Mouse (Mus musculus) embryonic facial prominence, embryonic 11.5 days (tissue): Measurements from ENCODE around the gene Slc13a3. TPM values are rescaled to one million over a fixed set of nuclear protein-coding genes. Genes with fewer than 3 reads are reported as not detected.

ENCODE experiments used
- ATAC-seq: fragments of 200-750 bp; cut with Nextera tagmentation; replicated peaks from 2 replicates; pipeline ENCODE4 v1.8.0; 2017; ENCODE audit warnings: low read depth; ENCODE audit not compliant: insufficient number of reproducible peaks, low FRiP score, low TSS enrichment
- DNase-seq: peaks from one replicate; pipeline ENCODE4 v3.0.0-alpha.2; 2015; ENCODE audit warnings: low spot score
- H3K27ac ChIP-seq: fragments of 300-500 bp; sonication (generic); replicated peaks from 2 replicates; pipeline ENCODE4 v1.5.1; 2014; ENCODE audit warnings: mild to moderate bottlenecking, low read depth, low read length, control low read depth
- H3K27me3 ChIP-seq: fragments of 300-500 bp; sonication (generic); 2 replicates; pipeline ENCODE4 v1.6.1; 2014; ENCODE audit warnings: mild to moderate bottlenecking, low read length, moderate library complexity, mixed read lengths; ENCODE audit not compliant: control insufficient read depth, insufficient read depth
- H3K36me3 ChIP-seq: fragments of 300-500 bp; sonication (generic); replicated peaks from 2 replicates; pipeline ENCODE4 v1.6.1; 2014; ENCODE audit warnings: low read depth, mild to moderate bottlenecking, low read length, moderate library complexity, mixed read lengths; ENCODE audit not compliant: control insufficient read depth, insufficient read depth
- H3K4me1 ChIP-seq: fragments of 300-500 bp; sonication (generic); 2 replicates; pipeline ENCODE4 v1.6.1; 2014; ENCODE audit warnings: low read length, mixed read lengths; ENCODE audit not compliant: control insufficient read depth, insufficient read depth
- H3K4me2 ChIP-seq: fragments of 300-500 bp; sonication (generic); 2 replicates; pipeline ENCODE4 v1.6.1; 2014; ENCODE audit warnings: low read depth, mild to moderate bottlenecking, control low read depth, low read length, moderate library complexity
- H3K4me3 ChIP-seq: fragments of 300-500 bp; sonication (generic); 2 replicates; pipeline ENCODE4 v1.5.1; 2014; ENCODE audit warnings: low read depth, low read length, control low read depth
- H3K9ac ChIP-seq: fragments of 300-500 bp; sonication (generic); replicated peaks from 2 replicates; pipeline ENCODE4 v1.6.1; 2014; ENCODE audit warnings: mild to moderate bottlenecking, control low read depth, low read length
- H3K9me3 ChIP-seq: fragments of 300-500 bp; sonication (generic); replicated peaks from 2 replicates; pipeline ENCODE4 v1.6.1; 2016; ENCODE audit warnings: mild to moderate bottlenecking, low read length, inconsistent platforms, mixed read lengths; ENCODE audit not compliant: control insufficient read depth
- WGBS: fragments of 180-500 bp; shearing (Covaris S2); extraction: QIAGEN DNeasy Blood & Tissue Kit; methylation state at CpG from one replicate; pipeline ENCODE4 v1.1.7; 2014; 5-methylcytosine and 5-hydroxymethylcytosine counted together
- polyA plus RNA-seq: library from polyadenylated mRNA; unstranded; fragments of >200 nt; fragmentation: Nextera tagmentation; extraction: Ambion mirVana; gene quantifications from 2 replicates; pipeline ENCODE4 v1.2.1, GENCODE M21; 2014

Gene Slc13a3
- polyA plus RNA-seq, 1 experiment from 2014 or later: 0.27 TPM

DNA sequence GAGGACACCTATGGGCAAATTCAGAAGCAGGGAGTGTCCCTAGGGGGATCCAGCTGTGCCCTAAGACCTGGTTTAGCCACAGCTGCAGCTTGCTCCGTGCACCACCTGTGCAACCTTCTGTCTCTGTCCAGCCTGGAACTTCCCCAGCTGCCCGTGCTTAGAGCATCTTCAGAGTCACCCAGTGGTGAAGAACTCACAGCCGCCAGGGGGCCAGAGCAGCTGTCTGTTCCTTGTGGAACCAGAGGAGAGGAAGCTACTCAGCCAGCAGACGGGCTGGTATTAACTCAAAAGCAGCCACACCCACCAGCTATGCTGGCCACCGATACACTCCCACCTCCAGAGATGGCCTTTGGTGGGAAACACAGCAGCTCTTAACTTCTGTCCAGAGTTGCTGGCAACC is 2.9 kb downstream of the Slc13a3 start:
- no peak overlapping the region for H3K27ac ChIP-seq
- WGBS: 36% methylated on average over 5 of the region's 5 CpGs
- ATAC-seq (no peak), DNase-seq (peak; percentile 27)
- no peak overlapping the region for H3K4me3 ChIP-seq
- H3K27me3 ChIP-seq: peaks cover 10% of the 10 kb centered on the region
- no peaks in the 10 kb centered on the region for H3K4me1 ChIP-seq
- no peaks in the 10 kb centered on the region for H3K36me3 ChIP-seq
- H3K9ac ChIP-seq: no peak overlapping the region
- H3K9me3 ChIP-seq: no peaks in the 10 kb centered on the region
- no peak overlapping the region for H3K4me2 ChIP-seq

DNA sequence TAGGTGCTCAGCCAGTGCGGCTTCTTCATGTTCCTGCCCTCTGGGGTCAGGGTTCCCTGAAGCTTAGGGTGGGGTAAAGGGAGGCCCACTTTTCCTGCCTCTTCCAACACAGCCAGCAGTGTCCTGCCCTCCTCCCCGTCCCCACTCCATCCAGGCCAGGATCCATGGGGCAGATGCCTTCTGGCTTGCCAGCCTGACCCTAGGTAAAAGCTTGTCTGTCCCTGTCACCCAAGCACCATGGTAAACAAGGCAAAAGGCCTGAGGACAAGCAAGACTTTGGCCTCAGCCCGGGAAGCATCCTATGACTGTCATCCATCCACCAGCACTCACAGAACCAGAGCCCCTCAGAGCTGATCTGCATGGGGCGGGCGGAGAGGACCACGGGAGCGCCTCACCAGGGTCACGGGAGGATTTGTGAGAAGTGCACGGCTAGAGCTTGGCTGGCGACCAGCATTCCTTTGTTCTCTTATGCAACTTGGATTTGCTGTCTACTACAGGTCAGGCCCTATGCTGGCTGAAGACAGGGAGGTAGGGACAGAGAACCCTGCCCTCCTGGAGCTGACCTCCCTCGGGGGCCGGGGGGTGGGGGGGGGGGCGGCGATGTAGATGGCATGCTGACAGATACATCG is 5.1 kb downstream of the Slc13a3 start:
- no peak overlapping the region for H3K9ac ChIP-seq
- H3K4me3 ChIP-seq: no peak overlapping the region
- H3K36me3 ChIP-seq: no peaks in the 10 kb centered on the region
- no peak; the same call in 1 of the 2 replicates for ATAC-seq
- H3K4me2 ChIP-seq: no peak overlapping the region
- no peak for DNase-seq
- no peaks in the 10 kb centered on the region for H3K9me3 ChIP-seq
- H3K27ac ChIP-seq: no peak overlapping the region
- no peaks in the 10 kb centered on the region for H3K4me1 ChIP-seq
- 55% methylated on average over 15 of the region's 15 CpGs for WGBS
- 0 out of 2 replicates have a peak, but pooled peaks cover 5% of the 10 kb centered on the region for H3K27me3 ChIP-seq

DNA sequence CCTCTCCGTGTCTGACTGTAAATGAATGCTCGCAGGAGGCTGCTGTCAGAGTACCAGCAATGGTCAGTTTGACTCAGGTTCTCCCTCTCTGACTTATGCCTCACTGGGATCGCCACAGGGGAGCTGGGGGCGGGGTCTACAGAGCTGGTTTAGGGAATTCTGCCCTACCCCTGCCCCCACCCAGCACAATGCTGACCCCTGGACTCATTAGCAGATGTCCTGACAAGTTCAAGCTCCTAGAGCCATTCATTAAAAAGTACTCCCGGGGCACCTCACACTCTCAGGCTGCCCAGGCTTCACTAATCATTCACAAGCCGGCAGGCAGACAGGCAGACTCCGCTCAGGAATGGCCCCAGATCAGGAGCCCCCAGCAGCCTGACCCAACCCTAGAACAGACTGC is 13.4 kb downstream of the Slc13a3 start:
- H3K4me2 ChIP-seq: no peak overlapping the region
- H3K4me1 ChIP-seq: no peaks in the 10 kb centered on the region
- no peaks in the 10 kb centered on the region for H3K27me3 ChIP-seq
- peak; percentile 2 for DNase-seq
- H3K27ac ChIP-seq: no peak overlapping the region
- 0 out of 2 replicates have a peak, but pooled peaks have one; percentile 29 for ATAC-seq
- H3K9me3 ChIP-seq: no peaks in the 10 kb centered on the region
- H3K4me3 ChIP-seq: no peak overlapping the region
- 14% methylated on average over 7 of the region's 7 CpGs for WGBS
- H3K9ac ChIP-seq: no peak overlapping the region
- no peaks in the 10 kb centered on the region for H3K36me3 ChIP-seq

DNA sequence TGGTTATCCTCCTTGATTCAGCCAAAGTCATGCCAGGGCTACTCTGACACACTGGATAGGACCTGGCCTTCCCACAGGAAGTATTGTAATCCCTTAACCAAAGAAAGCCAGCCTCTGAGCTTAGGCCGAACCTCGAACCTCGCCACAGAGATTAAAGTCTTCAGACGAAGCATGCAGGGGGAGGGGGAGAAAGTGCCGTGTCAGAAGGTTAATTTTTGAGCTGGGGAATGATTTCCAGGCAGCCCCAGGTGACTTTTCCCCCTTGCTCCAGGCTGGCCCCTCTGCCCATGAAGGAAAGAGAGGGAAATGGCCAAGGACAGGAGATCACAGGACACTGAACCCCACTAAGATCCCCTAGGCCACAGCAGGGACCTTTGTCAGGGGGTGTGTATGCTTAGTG is 14.8 kb downstream of the Slc13a3 start:
- no peaks in the 10 kb centered on the region for H3K36me3 ChIP-seq
- no peaks in the 10 kb centered on the region for H3K4me1 ChIP-seq
- H3K4me2 ChIP-seq: no peak overlapping the region
- no peak overlapping the region for H3K4me3 ChIP-seq
- DNase-seq (no peak), ATAC-seq (no peak)
- no peak overlapping the region for H3K27ac ChIP-seq
- no peak overlapping the region for H3K9ac ChIP-seq
- H3K9me3 ChIP-seq: no peaks in the 10 kb centered on the region
- WGBS: 46% methylated on average over 5 of the region's 5 CpGs
- H3K27me3 ChIP-seq: no peaks in the 10 kb centered on the region

DNA sequence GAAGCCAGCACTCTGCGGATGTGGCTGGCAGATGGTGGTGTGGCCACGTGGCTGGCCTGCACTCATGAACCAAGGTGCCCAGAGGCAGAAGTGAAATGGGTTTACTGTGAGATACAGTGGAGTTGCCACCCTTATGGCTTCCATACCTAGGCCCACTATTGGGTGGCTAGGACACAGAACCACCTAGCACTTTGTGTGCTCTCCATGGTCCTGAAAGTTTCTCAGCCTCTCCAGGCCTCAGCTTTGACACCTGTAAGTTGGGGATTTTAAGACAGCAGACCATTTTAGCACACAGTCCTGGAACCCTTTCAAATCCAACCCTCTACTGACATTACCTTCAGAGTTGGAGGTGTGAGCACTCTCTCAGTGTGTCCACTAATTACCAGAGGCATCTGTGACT is 16.3 kb downstream of the Slc13a3 start:
- Histone ChIP-seq H3K4me3 (no peak overlapping the region), H3K4me1 (no peaks in the 10 kb centered on the region), H3K27ac (no peak overlapping the region), H3K9me3 (no peaks in the 10 kb centered on the region), H3K36me3 (no peaks in the 10 kb centered on the region), H3K27me3 (no peaks in the 10 kb centered on the region), H3K9ac (no peak overlapping the region), H3K4me2 (no peak overlapping the region)
- ATAC-seq: no peak
- peak; percentile 75 for DNase-seq
- WGBS: 56% methylated on average over 2 of the region's 2 CpGs

DNA sequence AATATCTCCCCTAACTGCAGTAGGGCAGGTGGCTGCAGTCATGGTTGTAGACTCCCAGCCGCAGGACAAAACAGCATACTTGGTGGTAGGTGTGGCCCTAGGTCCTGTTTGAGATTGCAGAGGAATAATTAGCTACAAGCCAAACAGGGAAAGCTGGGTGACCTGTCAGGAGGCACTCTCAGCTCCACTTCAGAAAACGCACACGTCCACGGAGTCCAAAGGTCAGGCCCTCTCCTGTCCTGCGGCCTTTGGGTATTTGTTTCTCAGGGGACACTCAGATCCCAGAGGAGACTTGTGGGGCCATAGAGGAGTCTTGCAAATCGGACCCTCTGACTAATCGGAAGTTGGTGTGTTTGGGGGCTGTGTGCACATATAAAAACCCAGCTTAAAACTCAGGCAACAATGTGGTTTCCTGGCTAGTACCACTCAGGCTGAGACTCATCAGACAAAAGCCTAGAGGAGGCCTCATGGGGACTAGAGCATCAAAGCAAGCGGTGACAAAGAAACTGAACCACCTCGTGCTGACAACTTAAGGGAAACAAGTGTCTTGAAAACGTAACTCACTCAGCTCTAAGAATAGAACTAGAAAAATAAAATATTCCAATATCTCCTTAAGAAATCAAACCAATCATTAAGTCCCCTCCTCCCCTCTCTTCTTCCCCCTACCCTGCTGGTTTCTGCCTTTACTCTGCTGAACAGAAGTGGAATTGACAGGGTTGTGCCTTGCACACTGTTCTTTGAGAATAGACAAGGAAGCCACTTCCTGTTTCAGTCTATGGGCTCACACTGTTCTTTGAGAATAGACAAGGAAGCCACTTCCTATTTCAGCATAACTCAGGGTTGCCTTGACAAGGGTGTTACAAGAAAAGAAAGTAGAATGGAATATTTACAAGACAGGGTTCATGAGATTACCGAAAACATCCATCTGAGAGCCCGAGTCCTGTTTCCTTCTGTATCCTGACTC is 20.0 kb downstream of the Slc13a3 start:
- 79% methylated on average over 12 of the region's 12 CpGs for WGBS
- Histone ChIP-seq H3K36me3 (no peaks in the 10 kb centered on the region), H3K27ac (no peak overlapping the region), H3K4me3 (no peak overlapping the region), H3K27me3 (no peaks in the 10 kb centered on the region), H3K4me2 (no peak overlapping the region), H3K9ac (no peak overlapping the region), H3K4me1 (no peaks in the 10 kb centered on the region), H3K9me3 (no peaks in the 10 kb centered on the region)
- DNase-seq (no peak), ATAC-seq (no peak)

DNA sequence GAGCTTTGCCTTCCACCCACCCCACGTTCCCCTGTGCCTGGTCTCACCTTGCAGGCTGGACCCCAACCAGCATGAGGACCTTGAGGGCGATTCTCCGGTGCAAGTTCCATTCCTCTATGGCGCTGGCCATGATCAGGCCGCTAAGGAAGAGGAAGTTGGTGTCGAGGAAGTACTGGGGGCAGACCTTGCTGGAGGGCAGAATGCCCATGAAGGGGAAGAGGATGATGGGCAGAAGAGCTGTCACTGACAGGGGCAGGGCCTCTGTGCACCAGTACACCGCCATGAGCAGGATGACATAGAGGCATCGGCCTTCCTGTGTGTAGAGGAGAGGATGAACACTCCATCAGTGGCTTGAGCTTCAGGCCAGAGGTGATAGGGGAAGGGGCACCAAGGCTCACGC is 24.6 kb downstream of the Slc13a3 start:
- DNase-seq (no peak), ATAC-seq (no peak)
- Histone ChIP-seq H3K4me3 (no peak overlapping the region), H3K4me1 (no peaks in the 10 kb centered on the region), H3K4me2 (no peak overlapping the region), H3K27ac (no peak overlapping the region), H3K27me3 (no peaks in the 10 kb centered on the region), H3K9ac (no peak overlapping the region), H3K36me3 (no peaks in the 10 kb centered on the region), H3K9me3 (no peaks in the 10 kb centered on the region)
- 85% methylated on average over 9 of the region's 9 CpGs for WGBS

DNA sequence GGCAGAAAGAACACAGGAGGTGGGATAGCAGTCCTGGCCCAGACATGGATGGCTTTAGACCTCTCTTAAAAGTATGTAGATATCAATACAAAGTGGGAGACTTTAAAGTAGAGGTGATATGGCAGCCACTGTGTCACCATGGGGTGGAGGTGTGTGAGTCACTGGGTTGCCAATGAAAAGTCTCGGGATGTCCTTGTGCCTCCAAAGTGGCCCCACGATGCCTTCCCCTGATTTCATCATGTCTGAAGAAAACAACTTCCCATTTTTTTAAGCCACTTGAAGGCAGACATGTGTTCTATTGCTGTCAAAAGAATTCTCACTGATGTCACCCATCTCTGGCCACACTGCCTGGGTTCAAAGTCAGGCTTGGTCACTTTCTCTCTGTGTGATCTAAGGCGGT is 28.2 kb downstream of the Slc13a3 start:
- Histone ChIP-seq H3K4me3 (no peak overlapping the region), H3K36me3 (no peaks in the 10 kb centered on the region), H3K9ac (no peak overlapping the region), H3K4me2 (no peak overlapping the region), H3K9me3 (no peaks in the 10 kb centered on the region), H3K27ac (no peak overlapping the region), H3K4me1 (no peaks in the 10 kb centered on the region), H3K27me3 (no peaks in the 10 kb centered on the region)
- 87% methylated on average over 3 of the region's 3 CpGs for WGBS
- no peak for ATAC-seq
- no peak for DNase-seq
